Mouse (Mus musculus): ENCODE results near the gene Slc5a3. TPM values are rescaled to one million over a fixed set of nuclear protein-coding genes. Genes with fewer than 3 reads are reported as not detected.

Slc5a3 gene
- total RNA-seq (2012; rRNA removed): 3.9 and 4.1 TPM in 2 replicates
- 2.2 and 2.3 TPM in 2 replicates for total RNA-seq (2014; rRNA removed)
- polyA plus RNA-seq (2012; ENCODE audit: insufficient read length, low read depth): 1.1 and 1.7 TPM in 2 replicates

DNA sequence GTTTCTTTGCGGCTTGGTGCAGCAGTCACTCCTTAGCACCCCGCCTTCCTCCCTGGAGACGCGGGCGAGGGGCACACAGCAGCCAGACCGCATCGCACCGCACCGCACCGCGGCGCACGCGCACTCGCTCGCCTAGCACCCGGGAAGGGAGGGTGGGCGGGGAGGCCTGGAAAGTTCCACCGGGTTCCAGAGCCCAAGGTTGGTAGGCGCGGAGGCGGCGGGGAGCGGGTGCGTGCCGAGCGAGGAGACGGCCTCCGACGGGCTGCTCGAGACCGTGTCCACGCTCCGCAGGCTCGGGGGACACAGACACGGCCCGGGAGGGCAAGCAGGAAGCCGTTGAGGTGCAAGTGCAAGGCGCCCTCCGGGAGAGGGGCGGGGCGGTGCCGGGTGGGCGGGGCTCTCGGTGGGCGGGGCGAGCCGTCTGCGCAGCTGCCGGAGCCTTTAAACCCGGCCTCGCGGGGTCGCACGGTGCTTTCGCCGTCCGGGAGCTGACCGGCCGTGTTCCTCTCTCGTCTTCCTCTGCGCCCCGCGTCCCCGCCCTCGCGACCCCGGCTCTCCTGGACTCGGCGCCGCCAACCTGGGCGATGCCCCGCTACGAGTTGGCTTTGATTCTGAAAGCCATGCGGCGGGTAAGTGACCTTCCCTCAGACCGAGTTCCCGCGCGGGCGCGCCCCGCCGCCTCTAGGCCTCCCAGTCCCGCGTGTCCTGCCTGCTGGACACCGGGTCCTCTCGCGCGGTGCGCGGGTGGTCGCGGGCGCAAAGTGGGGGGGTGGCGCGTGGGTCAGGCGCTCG is at the start of gene Slc5a3, which contains the start of the genes Mrps6 and Gm49711:
Gene Slc5a3, plus strand, starts transcription at position 471 of the 792 bp plus-strand sequence.
Gene Mrps6, plus strand, starts transcription at position 419 of the 792 bp plus-strand sequence.
Gene Gm49711, plus strand, starts transcription at position 465 of the 792 bp plus-strand sequence.
- dilution Hi-C loops (cut with MboI; ENCODE audit: extremely low pct_ligation_motif_present, extremely low pct_unique_long_range_greater_than_20kb, low sequenced_read_pairs) (no loop called here), in situ Hi-C loops (cut with MboI; ENCODE audit: low pct_ligation_motif_present, low pct_unique_long_range_greater_than_20kb, low sequenced_read_pairs) (no loop called here)
- Histone ChIP-seq H3K27me3 (replicated peaks) (no peaks in the 10 kb centered on the region), H3K4me2 (ENCODE audit: insufficient read depth, low read depth, poor library complexity, severe bottlenecking) (peak within 1 kb of the TSS; percentile 88), H3K4me3 (replicated peaks in 1 of 3; ENCODE audit: low read depth in 2 of 3, low read length in 2 of 3, poor library complexity in 1 of 3) (peak within 1 kb of the TSS; percentile 82 to 92 (median 83)), H3K27ac (ENCODE audit: insufficient read depth, low read depth) (no peak within 1 kb of the TSS), H3K79me2 (replicated peaks; ENCODE audit: control insufficient read depth, extremely low read depth, insufficient read depth, poor library complexity, severe bottlenecking) (0 out of 2 replicates have a peak, but pooled peaks cover 3% of the 10 kb centered on the region), H3K9ac (ENCODE audit: insufficient read depth, low read depth) (peak within 1 kb of the TSS; percentile 81), H3K4me1 (ENCODE audit: control insufficient read depth in 1 of 2, insufficient read depth in 2 of 2) (peaks cover 6 to 39% of the 10 kb centered on the region in 2 experiments), H3K9me3 (replicated peaks; ENCODE audit: low read length) (peaks cover 15% of the 10 kb centered on the region), H3K36me3 (replicated peaks in 1 of 2; ENCODE audit: control insufficient read depth in 1 of 2, insufficient read depth in 1 of 2, low read length in 1 of 2) (peaks cover 0 to 38% of the 10 kb centered on the region in 2 experiments)
- peak; percentile 82 for DNase-seq (ENCODE audit: extremely low read depth)
- no peak for TF ChIP-seq JUND (conservative IDR thresholded peaks at IDR 0.05; ENCODE audit: low read depth, low read length)
- no peak for TF ChIP-seq CHD1 (IDR thresholded peaks at IDR 0.05; ENCODE audit: low read depth, low read length)
- peak; percentile 91 for TF ChIP-seq MXI1 (IDR thresholded peaks at IDR 0.05; ENCODE audit: low read depth, low read length)
- peak; percentile 80; the same call in 1 of the 2 replicates for TF ChIP-seq POLR2AphosphoS2 (IDR thresholded peaks at IDR 0.05; ENCODE audit: low read depth, low read length)
- peak; percentile 96 for TF ChIP-seq TBP (conservative IDR thresholded peaks at IDR 0.05; ENCODE audit: low read depth, low read length)
- peak; percentile 66 for TF ChIP-seq ELF1 (IDR thresholded peaks at IDR 0.05; ENCODE audit: low read depth, low read length)
- peak; percentile 85 for TF ChIP-seq TCF12 (IDR thresholded peaks at IDR 0.05; ENCODE audit: low read depth, low read length)
- peak; percentile 54; the same call in 1 of the 2 replicates for TF ChIP-seq IRF4 (IDR thresholded peaks at IDR 0.05; ENCODE audit: low read depth, low read length)
- peak; percentile 77 for TF ChIP-seq MAZ (IDR thresholded peaks at IDR 0.05; ENCODE audit: low read depth, low read length)
- peak; percentile 76 for TF ChIP-seq NRF1 (IDR thresholded peaks at IDR 0.05; ENCODE audit: low read depth, low read length)
- peak; percentile 96 for TF ChIP-seq ZMIZ1 (IDR thresholded peaks at IDR 0.05; ENCODE audit: low read depth, low read length)
- TF ChIP-seq UBTF (IDR thresholded peaks at IDR 0.05; ENCODE audit: low read depth, low read length): peak; percentile 32; the same call in 1 of the 2 replicates
- peak; percentile 12; the same call in 1 of the 2 replicates for TF ChIP-seq ETS1 (conservative IDR thresholded peaks at IDR 0.05; ENCODE audit: low read depth, low read length)
- peak; percentile 52 for TF ChIP-seq HCFC1 (IDR thresholded peaks at IDR 0.05; ENCODE audit: low read depth, low read length)
- TF ChIP-seq CHD2 (IDR thresholded peaks at IDR 0.05; ENCODE audit: low read length): 0 out of 2 replicates have a peak, but pooled peaks have one; percentile 34
- TF ChIP-seq POLR2A (IDR thresholded peaks at IDR 0.05; ENCODE audit: low read depth, low read length): peak; percentile 100
- peak; percentile 80; the same call in 1 of the 2 replicates for TF ChIP-seq SIN3A (IDR thresholded peaks at IDR 0.05; ENCODE audit: low read length)
- no peak; the same call in 1 of the 2 replicates for TF ChIP-seq MEF2A (IDR thresholded peaks at IDR 0.05; ENCODE audit: borderline replicate concordance, low read depth, low read length)
- TF ChIP-seq PAX5 (IDR thresholded peaks at IDR 0.05; ENCODE audit: low read length): no peak
- peak; percentile 98 for TF ChIP-seq NELFE (IDR thresholded peaks at IDR 0.05; ENCODE audit: low read depth, low read length)

Data from CH12.LX (cell line).